Mouse (Mus musculus): ENCODE data around the gene Ppp1r35. TPM values are rescaled to one million over a fixed set of nuclear protein-coding genes. Genes with fewer than 3 reads are reported as not detected.

Gene Ppp1r35
- polyA plus RNA-seq (2012; rRNA removed): 101 and 120 TPM in 2 replicates

DNA sequence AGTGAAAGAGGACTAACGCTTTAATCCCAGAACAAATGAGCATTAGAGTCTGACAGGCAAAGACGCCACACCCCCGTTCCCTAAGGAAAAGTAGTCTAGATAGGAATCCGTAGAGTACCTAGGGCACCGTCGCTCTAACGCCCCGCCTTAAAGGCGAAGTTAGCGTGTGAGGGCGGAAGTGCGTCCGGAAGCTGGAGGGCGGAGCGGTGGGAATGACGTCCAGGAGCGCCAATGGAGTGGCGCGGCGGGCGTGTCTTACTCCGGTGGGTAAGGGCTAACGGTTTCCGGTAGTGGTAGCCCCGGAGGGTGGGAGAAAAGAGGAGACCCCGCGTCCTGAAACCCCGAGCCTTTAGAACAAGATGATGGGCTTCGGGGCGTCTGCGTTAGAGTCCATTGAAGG is at the start of gene Ppp1r35:
Ppp1r35 (plus strand) TSS at position 215 of the 400 bp plus-strand sequence.
- Histone ChIP-seq H3K27me3 (ENCODE audit: control insufficient read depth, insufficient read depth, low read length) (no peaks in the 10 kb centered on the region), H3K4me1 (replicated peaks; ENCODE audit: control insufficient read depth, insufficient read depth, low read length) (peaks cover 27% of the 10 kb centered on the region), H3K27ac (ENCODE audit: control insufficient read depth, insufficient read depth, low read length) (peak within 1 kb of the TSS; percentile 9; the same call in 1 of the 2 replicates), H3K36me3 (ENCODE audit: control insufficient read depth, insufficient read depth, low read length) (peaks cover 15% of the 10 kb centered on the region), H3K4me3 (ENCODE audit: control insufficient read depth, insufficient read depth, low read length) (peak within 1 kb of the TSS; percentile 84)
- no peak for DNase-seq
- WGBS: under 1% methylated on average over 31 of the region's 31 CpGs
- TF ChIP-seq CTCF (IDR thresholded peaks at IDR 0.05; ENCODE audit: borderline replicate concordance, control insufficient read depth, extremely low read depth, insufficient read depth, low read length, poor library complexity): no peak
- TF ChIP-seq POLR2A (IDR thresholded peaks at IDR 0.05; ENCODE audit: control insufficient read depth, extremely low read depth, insufficient read depth, low read length, poor library complexity): peak; percentile 82

DNA sequence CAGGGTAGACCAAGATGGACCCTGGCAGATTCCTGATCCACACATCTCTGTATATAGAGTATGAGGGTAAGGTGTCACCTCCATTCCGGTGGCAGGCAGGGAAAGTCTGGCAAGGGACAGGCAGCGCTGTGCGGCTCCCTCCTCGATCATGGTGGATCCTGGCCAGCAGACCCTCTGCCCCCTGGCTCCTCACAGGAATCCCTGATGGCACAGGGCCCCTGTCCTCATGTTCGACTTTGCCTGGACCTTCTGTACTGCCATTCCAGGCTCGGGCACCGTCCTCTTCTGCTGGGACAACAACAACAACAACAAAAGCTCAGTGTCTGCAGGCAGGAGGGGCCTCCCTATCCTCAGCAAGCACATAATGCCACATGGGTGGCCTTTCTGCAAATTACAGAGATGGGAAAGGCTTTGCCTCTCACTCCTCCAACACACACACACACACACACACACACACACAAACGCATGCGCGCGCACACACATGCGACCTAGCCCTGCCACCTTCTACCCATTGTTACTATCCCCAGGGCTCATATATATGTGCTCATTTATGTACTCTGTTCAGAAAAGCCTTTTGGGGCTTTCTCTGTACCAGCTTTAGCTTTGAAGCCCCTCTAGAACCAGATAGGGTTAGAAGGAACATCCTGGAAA is 44.9 kb upstream of the Ppp1r35 start:
- no peak for DNase-seq
- no peak overlapping the region for H3K27ac ChIP-seq (ENCODE audit: control insufficient read depth, insufficient read depth, low read length)
- H3K36me3 ChIP-seq (ENCODE audit: control insufficient read depth, insufficient read depth, low read length): peaks cover 36% of the 10 kb centered on the region
- 97% methylated on average over 12 of the region's 12 CpGs for WGBS
- peaks cover 23% of the 10 kb centered on the region for H3K4me1 ChIP-seq (replicated peaks; ENCODE audit: control insufficient read depth, insufficient read depth, low read length)
- H3K4me3 ChIP-seq (ENCODE audit: control insufficient read depth, insufficient read depth, low read length): no peak overlapping the region
- no peaks in the 10 kb centered on the region for H3K27me3 ChIP-seq (ENCODE audit: control insufficient read depth, insufficient read depth, low read length)
- TF ChIP-seq CTCF (IDR thresholded peaks at IDR 0.05; ENCODE audit: borderline replicate concordance, control insufficient read depth, extremely low read depth, insufficient read depth, low read length, poor library complexity): no peak
- TF ChIP-seq POLR2A (IDR thresholded peaks at IDR 0.05; ENCODE audit: control insufficient read depth, extremely low read depth, insufficient read depth, low read length, poor library complexity): no peak

DNA sequence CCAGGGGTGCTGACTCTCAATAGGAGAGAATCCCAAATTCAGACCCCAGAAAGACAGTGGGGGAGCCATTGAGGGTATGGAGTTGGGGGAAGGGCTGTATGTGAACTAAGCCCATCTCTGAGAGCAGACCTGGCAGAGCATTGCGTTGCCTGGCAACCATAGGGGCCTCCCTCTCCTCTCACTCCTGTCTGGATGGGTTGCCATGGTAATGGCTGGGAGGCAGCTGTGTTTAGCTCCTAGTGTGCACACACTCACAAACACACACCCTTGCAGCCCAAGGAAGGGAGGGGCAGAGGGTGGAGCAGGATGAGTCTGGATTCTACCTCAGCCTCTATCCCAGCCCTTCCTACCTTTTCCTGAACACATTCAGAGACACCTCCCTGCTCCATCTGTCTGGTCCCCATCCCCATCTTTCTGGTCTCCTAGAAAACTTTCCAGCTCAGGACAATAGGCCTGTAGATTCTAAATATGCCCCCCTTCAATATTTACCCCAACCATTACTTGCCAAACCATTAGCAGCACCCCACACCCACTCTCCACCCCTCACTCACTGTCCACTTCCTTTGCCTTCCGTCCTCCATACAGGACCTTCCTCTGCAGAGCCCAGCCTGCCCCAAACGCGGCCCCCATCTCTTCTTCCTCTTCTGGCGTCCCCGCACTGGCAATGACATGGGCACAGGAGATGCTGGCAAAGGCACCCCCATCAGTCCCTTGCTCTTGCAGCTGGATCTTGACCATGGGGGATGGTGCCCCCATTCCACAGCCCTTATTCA is 44.2 kb upstream of the Ppp1r35 start:
- TF ChIP-seq POLR2A (IDR thresholded peaks at IDR 0.05; ENCODE audit: control insufficient read depth, extremely low read depth, insufficient read depth, low read length, poor library complexity): no peak
- H3K27ac ChIP-seq (ENCODE audit: control insufficient read depth, insufficient read depth, low read length): no peak overlapping the region
- no peak for DNase-seq
- H3K4me3 ChIP-seq (ENCODE audit: control insufficient read depth, insufficient read depth, low read length): no peak overlapping the region
- H3K27me3 ChIP-seq (ENCODE audit: control insufficient read depth, insufficient read depth, low read length): no peaks in the 10 kb centered on the region
- H3K36me3 ChIP-seq (ENCODE audit: control insufficient read depth, insufficient read depth, low read length): peaks cover 33% of the 10 kb centered on the region
- H3K4me1 ChIP-seq (replicated peaks; ENCODE audit: control insufficient read depth, insufficient read depth, low read length): peaks cover 30% of the 10 kb centered on the region
- WGBS: 77% methylated on average over 6 of the region's 6 CpGs

GRCm38 (mm10) chr5:137737400-137737940 is 41.2 kb upstream of the Ppp1r35 start:
- TF ChIP-seq CTCF (IDR thresholded peaks at IDR 0.05; ENCODE audit: borderline replicate concordance, control insufficient read depth, extremely low read depth, insufficient read depth, low read length, poor library complexity) (no peak), POLR2A (IDR thresholded peaks at IDR 0.05; ENCODE audit: control insufficient read depth, extremely low read depth, insufficient read depth, low read length, poor library complexity) (no peak)
- no peak overlapping the region for H3K4me3 ChIP-seq (ENCODE audit: control insufficient read depth, insufficient read depth, low read length)
- H3K27ac ChIP-seq (ENCODE audit: control insufficient read depth, insufficient read depth, low read length): no peak overlapping the region
- peaks cover 49% of the 10 kb centered on the region for H3K4me1 ChIP-seq (replicated peaks; ENCODE audit: control insufficient read depth, insufficient read depth, low read length)
- H3K36me3 ChIP-seq (ENCODE audit: control insufficient read depth, insufficient read depth, low read length): peaks cover 25% of the 10 kb centered on the region
- DNase-seq: no peak
- H3K27me3 ChIP-seq (ENCODE audit: control insufficient read depth, insufficient read depth, low read length): no peaks in the 10 kb centered on the region
- 93% methylated on average over 6 of the region's 6 CpGs for WGBS

DNA sequence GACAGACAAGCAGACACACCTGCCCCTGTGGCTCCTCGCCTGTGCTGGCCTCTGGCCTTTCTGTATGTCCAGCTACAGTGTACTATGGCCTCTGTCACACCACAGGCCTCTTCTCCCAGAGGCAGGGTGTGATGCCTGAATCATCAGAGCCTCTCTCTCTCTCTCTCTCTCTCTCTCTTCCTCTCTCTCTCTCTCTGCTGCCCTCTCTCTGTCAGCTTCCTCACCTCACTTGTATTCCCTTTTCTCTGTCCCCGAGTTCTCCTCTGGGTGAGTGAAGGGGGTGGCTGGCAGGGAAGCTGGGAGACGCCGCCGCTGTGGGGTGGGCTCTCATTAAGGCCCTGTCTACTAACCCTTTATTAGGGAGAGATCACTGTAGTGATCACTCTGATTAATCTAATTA is 40.1 kb upstream of the Ppp1r35 start:
- Histone ChIP-seq H3K27me3 (ENCODE audit: control insufficient read depth, insufficient read depth, low read length) (no peaks in the 10 kb centered on the region), H3K4me3 (ENCODE audit: control insufficient read depth, insufficient read depth, low read length) (peak overlapping the region; percentile 45; the same call in 1 of the 2 replicates), H3K27ac (ENCODE audit: control insufficient read depth, insufficient read depth, low read length) (peak overlapping the region; percentile 40; the same call in 1 of the 2 replicates), H3K4me1 (replicated peaks; ENCODE audit: control insufficient read depth, insufficient read depth, low read length) (peaks cover 49% of the 10 kb centered on the region), H3K36me3 (ENCODE audit: control insufficient read depth, insufficient read depth, low read length) (peaks cover 16% of the 10 kb centered on the region)
- TF ChIP-seq CTCF (IDR thresholded peaks at IDR 0.05; ENCODE audit: borderline replicate concordance, control insufficient read depth, extremely low read depth, insufficient read depth, low read length, poor library complexity): no peak
- TF ChIP-seq POLR2A (IDR thresholded peaks at IDR 0.05; ENCODE audit: control insufficient read depth, extremely low read depth, insufficient read depth, low read length, poor library complexity): no peak
- 68% methylated on average over 5 of the region's 5 CpGs for WGBS
- peak; percentile 53 for DNase-seq

- TF ChIP-seq POLR2A (IDR thresholded peaks at IDR 0.05; ENCODE audit: control insufficient read depth, extremely low read depth, insufficient read depth, low read length, poor library complexity) (no peak), CTCF (IDR thresholded peaks at IDR 0.05; ENCODE audit: borderline replicate concordance, control insufficient read depth, extremely low read depth, insufficient read depth, low read length, poor library complexity) (0 out of 2 replicates have a peak, but pooled peaks have one; percentile 27)
- Histone ChIP-seq H3K27ac (ENCODE audit: control insufficient read depth, insufficient read depth, low read length) (peak overlapping the region; percentile 40), H3K4me1 (replicated peaks; ENCODE audit: control insufficient read depth, insufficient read depth, low read length) (peaks cover 42% of the 10 kb centered on the region), H3K36me3 (ENCODE audit: control insufficient read depth, insufficient read depth, low read length) (peaks cover 12% of the 10 kb centered on the region; the same call in 1 of the 2 replicates), H3K4me3 (ENCODE audit: control insufficient read depth, insufficient read depth, low read length) (peak overlapping the region; percentile 45), H3K27me3 (ENCODE audit: control insufficient read depth, insufficient read depth, low read length) (no peaks in the 10 kb centered on the region)
- 35% methylated on average over 9 of the region's 9 CpGs for WGBS
- no peak for DNase-seq
Measured at GRCm38 (mm10) chr5:137739471-137739870, 39.2 kb upstream of the Ppp1r35 start.

Data from thymus, adult 2 months (tissue).